Mouse (Mus musculus) heart, postnatal 0 days (tissue): ENCODE measurements around the gene Rab5if.

Experiments used
- CTCF ChIP-seq: IDR thresholded peaks from 2 replicates; pipeline ENCODE4 v1.5.1; 2016; ENCODE audit warnings: antibody characterized with exemption, control low read depth, low read depth
- EP300 ChIP-seq: IDR thresholded peaks from 2 replicates; pipeline ENCODE4 v1.6.1; 2016; ENCODE audit warnings: antibody characterized with exemption, low read depth

GRCm38 (mm10) chr2:156887017-156887416 is 24.1 kb downstream of the Rab5if start, which contains the start of gene Sla2:
- TF ChIP-seq CTCF: no peak
- no peak for TF ChIP-seq EP300
